Mouse (Mus musculus): Measurements from ENCODE around the gene Slc25a5. TPM values are rescaled to one million over a fixed set of nuclear protein-coding genes. Genes with fewer than 3 reads are reported as not detected.

Gene Slc25a5
- polyA plus RNA-seq, 1 experiment from 2014 or later = 827 TPM

DNA sequence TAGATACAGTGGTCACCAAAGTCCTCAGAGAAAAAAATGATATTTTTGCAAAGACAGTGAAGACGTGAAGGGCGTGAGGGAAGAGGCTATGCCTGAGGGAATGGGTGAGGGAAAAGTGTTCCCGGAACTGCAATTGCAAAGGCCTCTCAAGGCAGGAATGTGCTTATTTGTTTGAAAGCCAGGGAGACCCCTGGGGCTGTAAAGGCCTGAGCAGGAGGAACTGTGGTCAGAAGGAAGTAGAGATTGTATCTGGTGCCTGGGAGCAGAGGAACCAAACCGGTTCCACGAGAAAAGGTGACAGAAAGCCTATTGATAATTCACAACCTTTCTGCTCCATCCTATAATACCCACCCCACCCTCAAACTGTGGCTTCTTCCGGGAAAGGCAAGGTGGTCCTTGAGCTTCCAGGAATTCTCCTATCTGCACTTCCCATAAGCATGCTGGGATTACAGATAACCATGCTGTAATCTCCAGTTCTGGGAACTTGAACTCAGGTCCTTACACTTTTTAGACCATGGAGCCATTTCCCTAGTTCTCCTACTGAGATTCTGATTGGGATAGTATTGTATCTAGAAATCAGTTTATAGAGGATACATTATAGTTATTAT lies 41.7 kb downstream of the Slc25a5 start:
- no peaks in the 10 kb centered on the region for H3K36me3 ChIP-seq (ENCODE audit: control insufficient read depth, insufficient read depth, low read length)
- no peak overlapping the region for H3K9ac ChIP-seq (ENCODE audit: low read length)
- no peaks in the 10 kb centered on the region for H3K27me3 ChIP-seq (replicated peaks; ENCODE audit: control insufficient read depth, insufficient read depth, low read length)
- 51% methylated on average over 6 of the region's 6 CpGs for WGBS
- ATAC-seq (replicated peaks; ENCODE audit: low FRiP score, low TSS enrichment, low read depth) = peak; percentile 47; the same call in 1 of the 2 replicates
- H3K27ac ChIP-seq (ENCODE audit: low read depth) = no peak overlapping the region
- no peak overlapping the region for H3K4me2 ChIP-seq (ENCODE audit: low read length)
- no peaks in the 10 kb centered on the region for H3K4me1 ChIP-seq (replicated peaks; ENCODE audit: control insufficient read depth, insufficient read depth, low read length)
- no peaks in the 10 kb centered on the region for H3K9me3 ChIP-seq (ENCODE audit: control insufficient read depth, low read length)
- DNase-seq (ENCODE audit: low spot score) = no peak
- H3K4me3 ChIP-seq (ENCODE audit: low read depth, low read length) = no peak overlapping the region

DNA sequence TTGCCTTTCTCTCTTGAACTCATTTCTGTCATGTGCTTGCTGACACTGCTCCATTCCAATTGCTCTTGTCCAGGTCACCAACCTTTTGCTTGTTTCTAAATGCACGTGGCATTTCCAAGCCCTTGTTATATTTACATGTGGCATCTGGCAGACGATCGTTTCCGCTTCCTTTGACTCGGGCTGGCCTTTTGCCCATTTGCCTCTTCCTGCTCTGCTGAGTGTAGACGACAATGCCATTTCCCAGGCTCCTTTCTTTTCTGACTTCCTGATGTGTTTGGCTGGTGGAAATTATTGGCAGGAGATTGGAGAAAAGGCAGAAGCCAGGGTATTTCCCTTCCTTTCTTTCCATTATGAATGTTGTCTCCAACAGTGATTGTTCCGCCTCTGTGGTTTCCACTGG lies 43.9 kb downstream of the Slc25a5 start:
- 73% methylated on average over 7 of the region's 7 CpGs for WGBS

GRCm38 (mm10) chrX:36841698-36842097 lies 46.2 kb downstream of the Slc25a5 start:
- ATAC-seq (replicated peaks; ENCODE audit: low FRiP score, low TSS enrichment, low read depth) = no peak
- WGBS = 84% methylated on average over 6 of the region's 6 CpGs
- H3K4me3 ChIP-seq (ENCODE audit: low read depth, low read length) = no peak overlapping the region

More for the DNA sequence above, 43.9 kb downstream of the Slc25a5 start:
- Histone ChIP-seq H3K27ac (ENCODE audit: low read depth) (no peak overlapping the region), H3K27me3 (replicated peaks; ENCODE audit: control insufficient read depth, insufficient read depth, low read length) (no peaks in the 10 kb centered on the region), H3K9me3 (ENCODE audit: control insufficient read depth, low read length) (no peaks in the 10 kb centered on the region), H3K4me3 (ENCODE audit: low read depth, low read length) (no peak overlapping the region), H3K4me1 (replicated peaks; ENCODE audit: control insufficient read depth, insufficient read depth, low read length) (no peaks in the 10 kb centered on the region), H3K9ac (ENCODE audit: low read length) (no peak overlapping the region), H3K4me2 (ENCODE audit: low read length) (no peak overlapping the region), H3K36me3 (ENCODE audit: control insufficient read depth, insufficient read depth, low read length) (no peaks in the 10 kb centered on the region)
- DNase-seq (ENCODE audit: low spot score) (no peak), ATAC-seq (replicated peaks; ENCODE audit: low FRiP score, low TSS enrichment, low read depth) (no peak)

DNA sequence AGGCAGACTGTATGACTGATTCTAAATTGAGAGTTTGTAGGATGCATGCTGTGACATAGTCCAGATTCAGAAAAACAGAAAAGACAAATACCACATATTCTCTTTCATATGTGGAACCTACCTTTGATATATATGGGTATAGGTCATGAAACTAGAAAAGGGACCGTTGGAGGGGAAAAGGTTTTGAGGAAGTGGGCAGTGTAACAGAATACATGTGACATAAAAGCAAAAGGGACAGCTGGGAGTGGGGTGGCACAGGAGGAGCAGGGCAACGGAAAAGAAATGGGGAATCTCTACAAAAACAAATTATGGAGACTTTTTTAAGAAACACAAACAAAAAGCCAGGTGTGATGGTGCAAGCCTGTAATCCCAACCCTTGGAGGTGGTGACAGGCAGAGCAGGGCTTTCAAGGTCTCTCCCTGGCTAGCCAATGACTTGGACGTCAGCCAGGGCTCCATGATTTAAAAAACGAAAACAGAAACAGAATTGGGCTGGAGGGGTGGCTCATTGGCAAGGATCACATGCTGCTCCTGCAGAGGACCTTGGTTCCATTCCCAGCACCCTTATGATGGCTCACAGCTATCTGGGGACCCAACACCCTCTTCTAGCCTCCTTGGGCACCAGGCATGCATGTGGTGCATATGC lies 48.0 kb downstream of the Slc25a5 start:
- WGBS = 80% methylated on average over 4 of the region's 4 CpGs
- no peak for ATAC-seq (replicated peaks; ENCODE audit: low FRiP score, low TSS enrichment, low read depth)

More at GRCm38 (mm10) chrX:36841698-36842097, 46.2 kb downstream of the Slc25a5 start:
- H3K9ac ChIP-seq (ENCODE audit: low read length) = no peak overlapping the region
- H3K4me2 ChIP-seq (ENCODE audit: low read length) = no peak overlapping the region
- H3K27ac ChIP-seq (ENCODE audit: low read depth) = no peak overlapping the region
- H3K9me3 ChIP-seq (ENCODE audit: control insufficient read depth, low read length) = no peaks in the 10 kb centered on the region
- no peaks in the 10 kb centered on the region for H3K36me3 ChIP-seq (ENCODE audit: control insufficient read depth, insufficient read depth, low read length)
- no peak for DNase-seq (ENCODE audit: low spot score)
- H3K27me3 ChIP-seq (replicated peaks; ENCODE audit: control insufficient read depth, insufficient read depth, low read length) = no peaks in the 10 kb centered on the region
- H3K4me1 ChIP-seq (replicated peaks; ENCODE audit: control insufficient read depth, insufficient read depth, low read length) = no peaks in the 10 kb centered on the region

GRCm38 (mm10) chrX:36847152-36847551 lies 51.7 kb downstream of the Slc25a5 start:
- 91% methylated on average over 1 of the region's 1 CpGs for WGBS
- H3K27me3 ChIP-seq (replicated peaks; ENCODE audit: control insufficient read depth, insufficient read depth, low read length) = no peaks in the 10 kb centered on the region
- no peak overlapping the region for H3K9ac ChIP-seq (ENCODE audit: low read length)
- H3K4me2 ChIP-seq (ENCODE audit: low read length) = no peak overlapping the region
- DNase-seq (ENCODE audit: low spot score) (no peak), ATAC-seq (replicated peaks; ENCODE audit: low FRiP score, low TSS enrichment, low read depth) (no peak)
- no peak overlapping the region for H3K4me3 ChIP-seq (ENCODE audit: low read depth, low read length)
- no peak overlapping the region for H3K27ac ChIP-seq (ENCODE audit: low read depth)
- no peaks in the 10 kb centered on the region for H3K9me3 ChIP-seq (ENCODE audit: control insufficient read depth, low read length)
- no peaks in the 10 kb centered on the region for H3K4me1 ChIP-seq (replicated peaks; ENCODE audit: control insufficient read depth, insufficient read depth, low read length)
- no peaks in the 10 kb centered on the region for H3K36me3 ChIP-seq (ENCODE audit: control insufficient read depth, insufficient read depth, low read length)

More for the DNA sequence above, 48.0 kb downstream of the Slc25a5 start:
- Histone ChIP-seq H3K9ac (ENCODE audit: low read length) (no peak overlapping the region), H3K27me3 (replicated peaks; ENCODE audit: control insufficient read depth, insufficient read depth, low read length) (no peaks in the 10 kb centered on the region), H3K27ac (ENCODE audit: low read depth) (no peak overlapping the region), H3K36me3 (ENCODE audit: control insufficient read depth, insufficient read depth, low read length) (no peaks in the 10 kb centered on the region), H3K4me3 (ENCODE audit: low read depth, low read length) (no peak overlapping the region), H3K4me1 (replicated peaks; ENCODE audit: control insufficient read depth, insufficient read depth, low read length) (no peaks in the 10 kb centered on the region), H3K9me3 (ENCODE audit: control insufficient read depth, low read length) (no peaks in the 10 kb centered on the region), H3K4me2 (ENCODE audit: low read length) (no peak overlapping the region)
- DNase-seq (ENCODE audit: low spot score) = no peak

Other genes with a start within 250 kb of the Slc25a5 start
- gene Pgrmc1, start 197.4 kb upstream of the Slc25a5 start, polyA plus RNA-seq (2014; fragmentation: Nextera tagmentation; extraction: Ambion mirVana) = 205 and 214 TPM in 2 replicates
- 3.2 and 3.3 TPM in 2 replicates for gene Akap17b, start 150.3 kb upstream of the Slc25a5 start, polyA plus RNA-seq (2014; fragmentation: Nextera tagmentation; extraction: Ambion mirVana)
- 1.5 and 2.3 TPM in 2 replicates for gene Slc25a43, start 52.0 kb upstream of the Slc25a5 start, polyA plus RNA-seq (2014; fragmentation: Nextera tagmentation; extraction: Ambion mirVana)
- gene Ube2a, start 78.2 kb downstream of the Slc25a5 start, polyA plus RNA-seq (2014; fragmentation: Nextera tagmentation; extraction: Ambion mirVana) = 114 and 117 TPM in 2 replicates
- gene C330007P06Rik, start 78.5 kb downstream of the Slc25a5 start, polyA plus RNA-seq (2014; fragmentation: Nextera tagmentation; extraction: Ambion mirVana) = 30.7 and 32.5 TPM in 2 replicates
- gene Nkrf, start 107.2 kb downstream of the Slc25a5 start, polyA plus RNA-seq (2014; fragmentation: Nextera tagmentation; extraction: Ambion mirVana) = 3.3 and 3.6 TPM in 2 replicates
- gene Sept6, start 196.1 kb downstream of the Slc25a5 start, polyA plus RNA-seq (2014; fragmentation: Nextera tagmentation; extraction: Ambion mirVana) = 19.9 and 21.3 TPM in 2 replicates

All from intestine, embryonic 14.5 days (tissue).